Mouse (Mus musculus) lung, postnatal 0 days (tissue): ENCODE results near the gene Vezt.

Source experiments
- CTCF ChIP-seq: IDR thresholded peaks from 2 replicates; pipeline ENCODE4 v1.5.1; 2016; ENCODE audit warnings: antibody characterized with exemption, mild to moderate bottlenecking
- EP300 ChIP-seq: IDR thresholded peaks from 2 replicates; pipeline ENCODE4 v1.6.1; 2016; ENCODE audit warnings: antibody characterized with exemption, mild to moderate bottlenecking, control low read depth

DNA sequence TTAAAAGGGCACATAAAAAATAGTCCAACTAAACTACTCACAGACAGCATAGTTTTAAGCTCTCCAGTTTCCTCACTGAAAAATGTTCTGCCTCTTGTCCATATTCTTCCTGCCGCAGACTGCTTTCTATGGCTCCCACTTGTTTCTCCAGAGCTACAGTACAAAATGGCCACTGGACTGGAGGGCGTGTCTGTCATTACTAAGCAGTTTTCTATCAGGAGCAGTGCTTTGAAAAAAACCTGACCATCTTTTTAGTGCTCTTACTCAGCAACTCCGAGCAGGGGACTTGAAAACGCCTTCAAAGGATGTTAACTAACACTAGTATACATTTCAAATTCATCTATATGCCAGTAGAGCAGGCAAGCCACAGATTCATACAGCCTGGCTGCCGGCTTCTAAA lies 15.0 kb downstream of the Vezt start:
- no peak for TF ChIP-seq CTCF
- TF ChIP-seq EP300: no peak
